Mouse (Mus musculus) embryonic stem cell, embryonic (primary cell): ENCODE measurements at regions not wholly inside any gene's neighbourhood (a gene's known extent, or its start where the extent isn't known, plus 50 kb on each side); places are given as distances from the start of the nearest gene placed in this dataset.

Experiments
- CTCF ChIA-PET, 4 experiments: fragments of 300-600 bp in 2 of 4; fragments of 350-600 bp in 2 of 4; sonication (Branson Sonifier 250); formaldehyde crosslinking; loops; one replicate each; lab custom pipeline; 2022; ENCODE audit warnings: inconsistent platforms in 2 of 4; lab: Charles Lee
- POLR2A ChIA-PET, 4 experiments: fragments of 300-600 bp in 2 of 4; fragments of 350-600 bp in 2 of 4; sonication (Branson Sonifier 250); formaldehyde crosslinking; loops; one replicate each; lab custom pipeline; 2022; ENCODE audit warnings: antibody characterized with exemption in 4 of 4, inconsistent platforms in 1 of 4; lab: Charles Lee

DNA sequence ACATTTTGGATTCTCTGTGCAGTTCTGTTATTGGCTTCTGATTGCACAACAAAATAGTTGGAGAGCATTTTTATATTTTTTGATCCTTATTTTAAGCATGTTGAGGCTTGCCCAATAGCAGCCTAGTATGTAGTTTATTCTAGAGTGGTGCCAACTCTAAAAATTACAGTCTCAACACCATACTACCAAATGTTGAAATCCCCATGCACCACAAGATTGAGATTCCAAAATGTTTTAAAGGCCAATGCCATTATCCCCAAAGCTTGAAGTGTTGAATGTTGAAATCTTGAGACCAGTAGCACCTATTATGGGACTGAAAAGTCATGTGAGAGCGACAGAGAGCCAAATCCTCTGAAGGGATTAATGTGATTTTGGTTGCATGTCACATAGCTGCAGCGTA, 104.9 kb upstream of the Rbms1 start:
- POLR2A ChIA-PET = no interaction called here
- CTCF ChIA-PET = no interaction called here

DNA sequence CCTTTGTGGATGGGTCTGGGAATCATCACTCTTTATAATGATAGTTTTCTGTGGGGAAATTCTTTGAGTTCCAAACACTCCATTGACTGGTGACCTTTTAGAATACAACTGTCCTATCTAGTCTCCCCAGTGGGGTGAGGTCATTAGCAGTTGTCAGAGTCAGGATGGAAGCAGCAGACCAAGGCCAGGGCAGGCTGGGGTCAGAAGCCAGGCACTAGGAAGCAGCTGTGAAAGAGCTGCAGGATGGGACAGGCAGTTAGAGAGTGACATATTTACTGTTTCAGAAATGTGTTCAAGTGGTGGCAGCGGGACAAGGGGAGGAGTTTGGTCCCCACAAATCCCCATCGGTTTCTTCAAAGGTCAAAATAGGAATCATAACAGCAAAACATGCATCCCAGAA, 99.1 kb upstream of the Rbms1 start:
- CTCF ChIA-PET = no interaction called here
- POLR2A ChIA-PET = no interaction called here

DNA sequence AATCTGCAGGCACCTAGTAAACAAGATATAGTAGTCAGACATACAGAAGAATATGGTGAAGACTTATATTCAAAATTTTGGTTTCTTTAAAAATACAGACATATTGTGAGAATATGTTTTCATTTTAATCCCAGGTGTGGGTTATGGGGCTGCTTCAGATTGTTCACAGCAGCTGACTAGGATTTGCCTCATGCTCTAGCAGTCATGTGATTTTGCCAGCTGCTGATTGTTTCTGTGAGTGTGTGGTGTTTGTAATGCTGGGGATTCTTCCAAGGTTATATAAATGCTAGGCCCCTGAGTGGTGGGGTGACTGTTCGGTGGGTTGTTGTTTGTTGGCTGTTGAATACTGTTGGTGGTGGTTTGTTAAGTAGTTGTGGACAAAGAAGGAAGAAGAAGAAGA, 97.9 kb upstream of the Rbms1 start:
- ChIA-PET CTCF (no interaction called here), POLR2A (interaction anchor here in 2 of 4 experiments (0.7 kb wide), 2 partner anchors 176 to 243 kb away, joined by 3 read pairs; no protein-coding TSS in a partner anchor)

DNA sequence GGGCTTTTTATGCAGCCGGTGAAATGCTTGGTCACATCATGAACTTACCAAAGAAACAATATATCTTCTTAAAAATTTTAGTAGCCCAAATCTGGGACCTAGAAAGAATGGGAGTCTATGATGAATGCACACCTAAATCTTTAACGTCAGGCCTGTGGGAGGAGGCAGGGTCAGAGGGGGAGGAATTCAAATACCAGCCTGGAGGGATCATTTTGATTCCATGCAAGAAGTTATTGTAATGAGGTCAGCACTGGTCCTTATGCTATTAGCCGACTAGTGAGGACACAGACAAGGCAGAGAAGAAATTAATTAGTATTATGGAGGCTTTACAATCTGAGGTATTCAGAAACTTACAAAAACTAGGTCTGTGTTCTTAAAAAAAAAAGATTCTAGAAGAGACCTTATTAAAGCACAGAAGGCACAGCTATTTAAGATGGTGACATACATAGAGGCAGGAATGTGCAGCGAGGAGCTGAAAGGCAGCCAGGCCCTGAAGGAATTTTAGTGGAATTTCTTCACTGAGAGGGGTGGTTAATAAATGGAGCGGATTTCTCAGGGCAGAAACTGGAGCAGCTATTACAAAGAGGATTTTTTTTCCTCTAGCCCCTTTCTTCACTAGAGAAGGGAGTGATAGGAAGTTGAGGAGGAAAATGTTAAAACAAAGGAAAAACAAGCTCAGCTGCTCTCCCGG, 95.7 kb upstream of the Rbms1 start:
- POLR2A ChIA-PET = no interaction called here
- CTCF ChIA-PET = no interaction called here

DNA sequence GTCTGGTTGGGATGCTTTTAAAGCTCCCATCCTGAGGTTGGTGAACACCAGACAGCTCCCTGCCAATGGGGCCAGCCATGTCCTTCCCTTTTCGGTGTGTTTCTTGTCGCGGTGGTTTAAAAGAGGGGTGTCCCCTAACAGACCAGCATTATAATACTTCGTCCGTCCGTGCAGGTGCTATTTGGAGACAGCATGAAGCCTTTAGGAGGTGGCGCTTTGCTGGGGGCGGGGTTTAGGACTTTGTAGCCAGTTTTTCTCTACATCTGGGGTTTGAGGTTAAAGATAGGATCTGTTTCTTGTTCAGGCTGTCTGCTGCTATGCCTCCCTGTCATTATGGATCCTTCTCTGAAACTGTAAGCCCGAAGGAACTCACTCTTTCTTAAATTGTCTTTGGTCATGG, 89.3 kb upstream of the Rbms1 start:
- CTCF ChIA-PET = no interaction called here

DNA sequence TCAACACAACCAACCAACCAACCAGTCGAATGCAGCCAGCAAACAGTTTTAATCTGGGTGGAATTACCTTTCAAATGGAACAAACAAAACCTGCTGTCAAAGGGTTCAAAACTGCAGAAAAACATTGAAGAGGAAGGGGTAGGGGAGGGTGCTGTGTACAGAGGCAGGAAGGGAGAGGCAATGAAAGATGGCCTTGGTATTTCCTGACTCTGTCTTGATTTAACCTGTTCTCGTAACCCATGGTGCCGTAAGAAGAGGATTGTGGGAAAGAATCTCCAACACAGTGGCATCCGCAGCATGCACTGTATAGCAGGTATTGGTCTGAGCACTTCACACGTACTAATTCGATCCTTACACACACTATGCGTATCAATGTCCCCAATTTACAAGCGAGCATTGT, 88.8 kb upstream of the Rbms1 start:
- CTCF ChIA-PET = interaction anchor here in 1 of 4 experiments (1.0 kb wide), 1 partner anchor 439 kb away, joined by 3 read pairs; no protein-coding TSS in a partner anchor

More for the DNA sequence above, 89.3 kb upstream of the Rbms1 start:
- POLR2A ChIA-PET = no interaction called here

DNA sequence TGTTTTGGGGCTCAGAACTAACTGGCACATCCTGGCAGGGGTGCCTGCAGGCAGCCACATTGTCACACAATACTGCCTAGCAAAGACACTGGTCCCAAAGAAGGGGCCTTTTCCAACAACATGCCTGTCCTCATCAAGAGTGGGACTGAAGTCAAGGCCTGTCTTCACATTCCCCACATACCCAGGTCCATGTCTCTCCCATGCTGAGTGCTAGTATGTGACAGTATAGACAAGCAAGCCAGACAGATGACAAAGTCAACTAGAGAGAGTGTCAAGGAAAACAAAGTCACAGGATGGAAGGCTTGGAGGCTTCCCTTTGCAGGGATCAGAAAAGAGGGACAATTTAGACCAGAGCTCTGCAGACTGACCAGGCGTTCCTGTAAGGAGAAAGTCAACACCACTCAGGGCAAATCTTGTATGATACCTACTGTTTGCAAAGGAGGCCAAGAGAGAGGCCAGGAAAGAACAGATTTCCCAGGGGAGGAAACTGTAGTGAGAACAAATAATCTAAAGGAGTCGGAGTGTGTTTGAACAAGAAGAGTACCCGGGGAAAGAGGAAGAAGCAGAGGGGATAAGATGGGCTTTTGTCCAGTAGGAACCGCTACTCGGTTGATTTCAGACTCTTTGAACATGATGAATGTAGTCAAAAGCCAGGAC, 83.2 kb upstream of the Rbms1 start:
- CTCF ChIA-PET = no interaction called here
- POLR2A ChIA-PET = no interaction called here

More for the DNA sequence above, 88.8 kb upstream of the Rbms1 start:
- POLR2A ChIA-PET = no interaction called here

DNA sequence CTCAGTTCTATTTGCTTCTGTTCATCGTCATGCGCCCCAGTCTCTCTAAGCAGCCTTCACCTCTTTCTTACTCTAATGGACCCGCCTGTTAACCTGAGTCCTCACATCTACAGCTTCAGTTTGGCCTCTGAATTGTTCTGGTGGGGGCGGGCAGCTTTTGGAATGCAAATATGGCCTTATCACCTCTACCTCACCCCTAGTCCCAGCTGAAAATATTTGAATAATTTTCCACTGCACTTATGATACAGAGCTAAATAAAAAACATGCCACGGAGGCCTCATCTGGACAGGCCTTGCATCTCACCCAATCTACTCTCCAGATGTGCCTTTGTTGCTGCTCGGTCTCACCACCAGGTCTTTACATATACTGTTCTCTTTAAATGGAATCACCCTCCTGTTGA, 82.5 kb upstream of the Rbms1 start:
- POLR2A ChIA-PET = interaction anchor here in 2 of 4 experiments (0.5 to 0.6 kb wide), 2 partner anchors 14 to 294 kb away, joined by 3 read pairs; no protein-coding TSS in a partner anchor
- CTCF ChIA-PET = no interaction called here

DNA sequence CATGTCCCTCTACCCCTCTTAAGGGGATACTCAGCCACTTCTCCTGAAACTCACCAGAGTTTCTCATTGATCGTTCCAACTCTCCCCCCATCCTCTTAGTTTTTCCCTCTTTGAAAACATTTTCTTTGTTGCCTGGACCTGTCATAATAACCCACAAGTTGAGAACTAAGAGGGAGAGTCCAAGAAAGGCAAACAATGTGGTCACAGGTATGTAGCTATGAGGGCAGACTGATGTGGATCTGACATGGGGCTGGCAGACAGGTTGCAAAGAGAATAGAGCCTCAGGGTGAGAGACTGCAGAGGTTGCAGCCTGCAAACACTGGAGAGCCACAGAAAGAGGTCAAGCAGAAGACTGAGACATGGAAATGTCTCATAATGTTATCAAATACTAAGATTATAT, 69.9 kb upstream of the Rbms1 start:
- ChIA-PET POLR2A (no interaction called here), CTCF (no interaction called here)

DNA sequence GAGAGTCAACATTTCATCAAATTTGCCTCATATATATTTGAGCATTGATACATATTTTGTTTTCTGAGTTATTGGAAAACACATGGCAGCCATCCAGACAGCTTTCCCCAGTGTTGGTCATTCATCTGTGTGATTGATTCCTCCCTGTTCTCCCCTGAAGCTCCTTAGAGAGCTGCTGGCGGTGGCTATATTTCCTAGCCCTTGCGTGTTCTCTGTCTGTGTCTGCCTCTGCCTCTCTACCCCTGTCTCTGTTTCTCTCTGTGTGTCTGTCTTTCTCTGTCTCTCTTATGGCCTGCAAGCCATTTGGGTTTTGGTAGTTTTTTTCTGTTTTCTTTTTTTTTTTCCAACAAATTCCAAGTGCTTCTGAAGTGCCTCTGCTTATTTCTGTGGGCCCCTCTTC, 66.7 kb upstream of the Rbms1 start:
- CTCF ChIA-PET = no interaction called here
- POLR2A ChIA-PET = no interaction called here

DNA sequence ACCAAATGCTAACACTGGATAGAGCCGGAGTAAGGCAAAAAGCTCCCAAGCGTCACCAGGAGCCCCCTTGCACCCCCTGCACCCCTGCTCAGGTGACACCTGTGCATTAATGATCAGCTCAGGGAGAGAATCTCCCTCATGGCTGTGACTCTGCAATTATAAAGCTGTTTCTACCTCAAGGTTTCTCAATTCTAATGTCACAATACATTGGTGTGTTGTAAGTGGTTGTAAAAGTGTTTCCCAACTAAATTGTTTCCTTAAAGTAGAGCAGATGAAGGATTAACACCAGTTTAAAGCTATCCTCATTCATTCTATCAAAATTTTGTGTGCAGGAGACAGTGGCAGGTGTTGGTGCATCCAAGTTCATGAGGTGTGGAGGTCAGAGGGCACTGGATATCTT, 65.6 kb upstream of the Rbms1 start:
- ChIA-PET POLR2A (interaction anchor here in 1 of 4 experiments (0.6 kb wide), 1 partner anchor 1740 kb away, joined by 3 read pairs; no protein-coding TSS in a partner anchor), CTCF (no interaction called here)

DNA sequence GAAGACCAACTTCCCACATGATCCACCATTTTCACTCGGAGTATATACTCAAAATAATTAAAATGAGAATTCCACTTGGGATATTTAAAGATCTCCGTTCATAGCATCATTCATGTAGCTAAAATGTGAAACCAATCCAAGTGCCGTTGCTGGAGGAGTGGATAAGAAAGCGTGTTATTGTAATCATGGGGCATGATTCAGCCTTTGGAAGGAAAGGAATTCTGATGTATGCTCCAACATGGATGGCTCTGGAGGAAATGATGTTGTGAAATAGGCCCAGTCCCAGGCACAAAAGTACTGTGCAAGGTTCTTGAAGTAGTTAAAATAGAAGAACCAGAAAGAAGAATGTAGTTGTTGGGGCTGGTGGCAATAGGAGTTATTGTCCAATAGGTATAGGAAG, 64.7 kb upstream of the Rbms1 start:
- ChIA-PET POLR2A (no interaction called here), CTCF (no interaction called here)

DNA sequence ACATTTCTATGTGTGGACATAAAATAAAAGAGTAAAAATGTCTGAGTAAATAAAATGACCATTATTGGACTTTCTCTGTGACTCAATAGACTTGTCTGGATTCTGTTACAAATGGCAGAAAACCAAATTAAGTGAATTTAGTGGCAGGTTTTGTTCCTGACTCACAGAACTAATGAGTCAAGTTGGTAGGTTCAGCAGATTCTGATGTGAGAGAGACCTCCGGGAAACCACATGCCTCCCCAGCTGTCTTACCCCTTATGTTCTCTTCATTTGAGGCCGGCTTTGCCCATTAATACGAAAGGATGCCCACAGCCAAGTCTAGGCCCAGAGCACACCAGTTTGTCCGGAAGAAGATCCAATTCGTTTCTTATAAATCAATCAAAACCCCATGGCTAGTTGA, 59.4 kb upstream of the Rbms1 start:
- ChIA-PET POLR2A (no interaction called here), CTCF (no interaction called here)

DNA sequence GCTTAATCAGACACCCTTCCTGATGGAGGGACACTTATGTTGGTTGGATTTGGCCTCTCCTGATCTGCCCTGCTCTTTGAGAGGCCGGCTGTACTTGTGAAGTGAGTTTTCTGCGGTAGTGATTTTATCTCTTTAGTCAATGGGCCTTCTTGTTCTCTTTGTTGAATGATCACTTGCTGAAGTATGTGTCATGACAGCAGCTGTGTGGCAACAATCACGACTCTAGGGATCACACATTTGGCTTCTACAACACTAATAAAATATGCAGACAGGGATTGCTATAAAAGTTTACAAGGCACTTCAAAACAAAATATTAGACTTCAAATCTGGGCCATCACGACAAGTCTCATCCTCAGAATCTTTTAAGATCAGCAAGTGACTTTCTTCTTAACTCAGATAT, 57.8 kb upstream of the Rbms1 start:
- CTCF ChIA-PET = interaction anchor here in 1 of 4 experiments (0.6 kb wide), 2 partner anchors 34 to 92 kb away, joined by 3 to 6 read pairs; no protein-coding TSS in a partner anchor
- POLR2A ChIA-PET = no interaction called here

DNA sequence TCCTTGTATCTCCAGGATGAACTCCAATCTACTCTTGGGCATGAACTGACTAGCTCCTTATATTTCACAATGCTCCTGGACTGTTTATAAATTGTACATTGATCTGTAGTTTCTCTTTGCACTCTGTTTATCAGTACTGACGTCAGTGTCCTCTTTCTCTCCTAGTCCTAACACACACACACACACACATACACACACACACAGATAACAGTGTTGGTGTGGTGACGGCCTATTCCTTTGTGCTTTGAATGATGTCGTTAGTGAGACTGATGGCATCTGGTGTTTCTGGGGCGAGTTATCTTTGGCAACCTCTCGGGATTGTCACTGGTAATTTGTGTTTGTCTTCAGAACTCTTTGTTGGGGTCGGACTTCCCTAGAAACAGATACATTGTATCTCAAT, 50.0 kb upstream of the Rbms1 start:
- ChIA-PET CTCF (no interaction called here), POLR2A (no interaction called here)
